Mouse (Mus musculus) c-Kit-positive CD71-positive TER-119-positive erythroid progenitor cells, embryonic 14.5 days (primary cell): Measurements from ENCODE around the gene Asb11.

ENCODE experiments used
- DNase-seq: peaks from one replicate; pipeline ENCODE4 v3.0.0-alpha.2; 2013; ENCODE audit warnings: low spot score

The Asb11 gene

GRCm38 (mm10) chrX:164445601-164446000 lies 8.8 kb downstream of the Asb11 start:
- DNase-seq = no peak

GRCm38 (mm10) chrX:164446106-164446551 lies 9.3 kb downstream of the Asb11 start:
- DNase-seq = no peak

GRCm38 (mm10) chrX:164446835-164447681 lies 10.3 kb downstream of the Asb11 start:
- no peak for DNase-seq

DNA sequence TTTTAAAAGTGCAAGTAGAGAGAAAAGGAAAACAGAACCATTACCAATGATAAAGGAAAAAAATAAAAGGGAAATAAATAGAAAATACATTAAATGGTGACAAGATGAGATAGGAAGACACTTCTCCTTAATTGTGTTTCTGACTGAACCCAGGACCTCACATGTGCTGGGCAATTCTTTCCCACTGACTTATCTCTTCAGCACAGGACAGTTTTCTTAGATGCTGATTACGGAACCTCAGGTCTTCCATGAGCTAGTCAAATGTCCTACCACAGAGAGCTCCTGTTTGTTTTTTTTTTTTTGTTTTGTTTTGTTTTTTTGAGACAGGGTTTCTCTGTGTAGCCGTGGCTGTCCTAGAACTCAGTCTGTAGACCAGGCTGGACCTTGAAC lies 10.9 kb downstream of the Asb11 start:
- DNase-seq = peak; percentile 53

GRCm38 (mm10) chrX:164449201-164449600 lies 12.4 kb downstream of the Asb11 start:
- peak; percentile 68 for DNase-seq

GRCm38 (mm10) chrX:164459205-164459878 lies 22.5 kb downstream of the Asb11 start:
- DNase-seq = no peak

- no peak for DNase-seq
Measured at GRCm38 (mm10) chrX:164502258-164502657, 65.5 kb downstream of the Asb11 start.

- no peak for DNase-seq
Measured at GRCm38 (mm10) chrX:164505709-164506498, 69.1 kb downstream of the Asb11 start, which contains the start of gene Asb9. Gene Asb9 (plus strand): TSS chrX:164506327.

- no peak for DNase-seq
Measured at GRCm38 (mm10) chrX:164507068-164507467, 70.3 kb downstream of the Asb11 start.

DNA sequence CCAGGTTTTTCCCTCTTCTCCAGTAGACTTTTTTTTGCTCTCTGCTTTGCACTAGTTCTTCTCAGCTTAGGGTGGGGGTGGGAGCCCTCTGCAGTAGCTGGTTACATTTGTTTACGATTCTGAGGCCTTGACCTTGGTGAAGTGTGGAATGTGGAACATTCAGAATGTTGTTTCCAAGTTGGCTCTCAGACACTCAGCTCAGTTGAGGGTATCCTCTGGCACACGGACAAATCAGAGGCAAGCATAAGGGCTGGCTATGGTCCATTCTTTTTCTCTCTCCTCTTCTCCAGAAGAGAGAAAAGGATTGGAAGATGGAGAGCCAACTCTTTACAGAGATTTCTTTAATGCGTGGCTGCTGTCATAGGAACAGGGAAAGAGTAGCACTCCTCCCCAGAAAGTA lies 71.9 kb downstream of the Asb11 start:
- no peak for DNase-seq
